Mouse (Mus musculus) stomach, postnatal 0 days (tissue): Measurements from ENCODE around the gene Cryge. TPM values are rescaled to one million over a fixed set of nuclear protein-coding genes. Genes with fewer than 3 reads are reported as not detected.

Experiments
- ATAC-seq: fragments of 200-750 bp; cut with Nextera tagmentation; 2 replicates; pipeline ENCODE4 v1.8.0; 2017; ENCODE audit not compliant: low FRiP score, low TSS enrichment
- DNase-seq: peaks from one replicate; pipeline ENCODE4 v3.0.0-alpha.2; 2016; ENCODE audit warnings: low spot score
- H3K27ac ChIP-seq: fragments of 300-500 bp; sonication (generic); replicated peaks from 2 replicates; pipeline ENCODE4 v1.5.1; 2014; ENCODE audit warnings: mild to moderate bottlenecking, control low read depth
- H3K27me3 ChIP-seq: fragments of 300-500 bp; sonication (generic); 2 replicates; pipeline ENCODE4 v1.6.1; 2014; ENCODE audit warnings: low read length; ENCODE audit not compliant: control insufficient read depth, insufficient read depth
- H3K36me3 ChIP-seq: fragments of 300-500 bp; sonication (generic); 2 replicates; pipeline ENCODE4 v1.6.1; 2014; ENCODE audit warnings: low read length, mixed read lengths; ENCODE audit not compliant: control insufficient read depth, insufficient read depth
- H3K4me1 ChIP-seq: fragments of 300-500 bp; sonication (generic); replicated peaks from 2 replicates; pipeline ENCODE4 v1.6.1; 2014; ENCODE audit warnings: antibody characterized with exemption; ENCODE audit not compliant: control insufficient read depth, insufficient read depth
- H3K4me2 ChIP-seq: fragments of 300-500 bp; sonication (generic); replicated peaks from 2 replicates; pipeline ENCODE4 v1.6.1; 2014; ENCODE audit warnings: low read depth, mild to moderate bottlenecking, control low read depth, moderate library complexity
- H3K4me3 ChIP-seq: fragments of 300-500 bp; sonication (generic); 2 replicates; pipeline ENCODE4 v1.5.1; 2014; ENCODE audit warnings: low read depth, low read length, control low read depth
- H3K9ac ChIP-seq: fragments of 300-500 bp; sonication (generic); 2 replicates; pipeline ENCODE4 v1.6.1; 2014; ENCODE audit warnings: mild to moderate bottlenecking, low read length, control low read depth, mixed read lengths
- H3K9me3 ChIP-seq: fragments of 300-500 bp; sonication (generic); 2 replicates; pipeline ENCODE4 v1.6.1; 2016; ENCODE audit warnings: low read length; ENCODE audit not compliant: control insufficient read depth
- CTCF ChIP-seq: IDR thresholded peaks from 2 replicates; pipeline ENCODE4 v1.5.1; 2016; ENCODE audit warnings: antibody characterized with exemption, low read depth, mild to moderate bottlenecking, moderate library complexity
- EP300 ChIP-seq: optimal IDR thresholded peaks from 2 replicates; pipeline ENCODE3; 2016; ENCODE audit warnings: antibody characterized with exemption
- WGBS: fragments of 180-500 bp; shearing (Covaris S2); extraction: QIAGEN DNeasy Blood & Tissue Kit; methylation state at CpG from one replicate; pipeline ENCODE4 v1.1.7; 2014; 5-methylcytosine and 5-hydroxymethylcytosine counted together
- polyA plus RNA-seq: library from polyadenylated mRNA; unstranded; fragments of >200 nt; fragmentation: Nextera tagmentation; extraction: Ambion mirVana; gene quantifications from 2 replicates; pipeline ENCODE4 v1.2.1, GENCODE M21; 2015

Gene Cryge
- polyA plus RNA-seq, 1 experiment from 2014 or later: not detected

DNA sequence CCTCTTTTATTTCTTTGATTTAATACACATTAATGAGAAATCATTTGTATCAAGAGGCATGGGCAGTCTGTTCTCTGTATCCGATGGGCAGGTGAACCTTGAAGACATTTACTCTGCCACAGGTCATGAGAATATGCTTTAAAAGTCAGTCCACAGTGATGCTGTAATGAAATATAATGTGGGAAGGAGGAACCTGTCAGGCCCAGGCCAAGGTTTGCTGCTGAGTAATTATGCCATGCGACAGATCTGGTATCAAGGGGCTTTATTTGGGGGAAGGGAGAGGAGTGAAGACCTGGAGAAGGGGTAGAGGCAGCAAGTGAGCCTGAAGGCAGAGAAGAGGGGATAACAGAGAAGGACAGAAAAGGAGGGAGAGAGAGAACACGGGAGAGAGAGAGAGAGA is 11.3 kb downstream of the Cryge start:
- Histone ChIP-seq H3K4me3 (no peak overlapping the region), H3K4me2 (no peak overlapping the region), H3K27ac (no peak overlapping the region), H3K4me1 (no peaks in the 10 kb centered on the region), H3K9me3 (no peaks in the 10 kb centered on the region), H3K36me3 (no peaks in the 10 kb centered on the region), H3K27me3 (no peaks in the 10 kb centered on the region), H3K9ac (no peak overlapping the region)
- no peak for TF ChIP-seq CTCF
- no peak for TF ChIP-seq EP300
- ATAC-seq: no peak
- DNase-seq: no peak
- WGBS: 78% methylated on average over 3 of the region's 3 CpGs

DNA sequence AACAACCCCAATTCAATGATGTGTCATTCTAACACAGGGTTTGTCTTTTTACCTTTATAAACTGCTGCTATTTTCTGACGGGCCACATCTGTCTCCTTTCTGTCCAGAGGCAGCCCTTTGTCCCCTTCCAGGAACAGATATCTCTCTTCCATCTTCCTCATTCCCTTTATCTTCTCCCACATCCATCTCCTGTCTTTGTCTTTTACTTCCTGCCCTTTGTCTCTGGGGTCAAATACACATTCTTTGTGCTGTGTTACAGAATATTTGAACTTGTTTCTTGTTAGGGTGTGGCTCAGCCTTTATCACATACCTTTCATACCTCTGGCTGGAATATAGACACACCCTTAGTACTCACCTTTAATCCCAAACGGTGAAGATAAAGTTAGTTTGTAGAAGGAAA is 13.4 kb downstream of the Cryge start:
- Histone ChIP-seq H3K4me2 (no peak overlapping the region), H3K27ac (no peak overlapping the region), H3K4me1 (no peaks in the 10 kb centered on the region), H3K4me3 (no peak overlapping the region), H3K9ac (no peak overlapping the region), H3K36me3 (no peaks in the 10 kb centered on the region), H3K9me3 (no peaks in the 10 kb centered on the region), H3K27me3 (no peaks in the 10 kb centered on the region)
- DNase-seq (no peak), ATAC-seq (no peak)
- TF ChIP-seq EP300: no peak
- no peak for TF ChIP-seq CTCF
- 39% methylated on average over 2 of the region's 2 CpGs for WGBS

GRCm38 (mm10) chr1:65035513-65035912 is 15.4 kb downstream of the Cryge start:
- Histone ChIP-seq H3K4me3 (no peak overlapping the region), H3K4me1 (no peaks in the 10 kb centered on the region), H3K27me3 (no peaks in the 10 kb centered on the region), H3K27ac (no peak overlapping the region), H3K36me3 (no peaks in the 10 kb centered on the region), H3K9me3 (no peaks in the 10 kb centered on the region), H3K9ac (no peak overlapping the region), H3K4me2 (no peak overlapping the region)
- 9% methylated on average over 3 of the region's 3 CpGs for WGBS
- TF ChIP-seq EP300 (no peak), CTCF (no peak)
- ATAC-seq (no peak), DNase-seq (no peak)

DNA sequence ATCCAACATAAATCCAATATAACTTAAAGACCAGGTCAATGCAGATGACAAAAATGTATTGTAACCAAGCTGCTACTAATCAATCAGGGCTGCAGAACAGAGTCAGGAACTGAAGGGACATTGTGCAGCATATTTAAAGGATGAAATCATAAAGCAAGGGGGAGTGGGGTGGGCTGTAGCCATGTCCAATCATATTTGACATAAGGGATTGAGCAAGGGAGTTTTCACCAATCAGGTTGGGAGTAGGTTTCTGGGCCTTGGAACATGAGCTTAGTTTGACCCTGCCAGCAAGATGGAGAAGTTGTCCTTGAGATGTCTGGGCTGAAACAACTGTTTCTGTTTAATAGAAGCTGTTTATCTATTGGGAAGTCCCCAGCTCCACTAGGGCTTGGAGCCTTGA is 18.3 kb downstream of the Cryge start, which contains the start of gene Akr1cl:
TSS of gene Akr1cl (minus strand) at position 119 of the 400 bp plus-strand sequence.
- Histone ChIP-seq H3K27ac (no peak within 1 kb of the TSS), H3K4me2 (no peak within 1 kb of the TSS), H3K27me3 (no peaks in the 10 kb centered on the region), H3K36me3 (no peaks in the 10 kb centered on the region), H3K9me3 (no peaks in the 10 kb centered on the region), H3K4me3 (no peak within 1 kb of the TSS), H3K4me1 (no peaks in the 10 kb centered on the region), H3K9ac (no peak within 1 kb of the TSS)
- ATAC-seq: no peak
- DNase-seq: no peak
- no peak for TF ChIP-seq EP300
- TF ChIP-seq CTCF: no peak

DNA sequence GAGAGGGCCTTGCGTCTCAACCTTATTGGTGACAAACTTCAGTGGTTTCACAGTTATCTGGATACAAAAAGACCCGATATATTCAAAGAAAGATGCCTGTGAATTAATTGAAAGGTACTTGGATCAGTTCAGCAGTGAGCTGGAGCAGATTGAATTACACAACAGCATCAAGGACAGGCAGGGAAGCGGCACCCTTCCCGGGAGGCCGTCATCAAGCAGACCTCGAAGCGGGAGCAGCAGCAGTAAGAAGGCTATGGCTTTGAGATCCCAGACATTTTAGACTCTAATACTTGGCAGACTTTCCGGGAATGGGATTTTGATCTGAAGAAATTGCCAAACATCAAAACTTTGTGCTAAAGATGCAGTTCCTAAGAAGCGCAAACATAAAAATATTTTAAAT is 22.7 kb downstream of the Cryge start:
- Histone ChIP-seq H3K4me1 (no peaks in the 10 kb centered on the region), H3K4me2 (no peak overlapping the region), H3K9ac (no peak overlapping the region), H3K9me3 (no peaks in the 10 kb centered on the region), H3K36me3 (no peaks in the 10 kb centered on the region), H3K4me3 (no peak overlapping the region), H3K27ac (no peak overlapping the region), H3K27me3 (no peaks in the 10 kb centered on the region)
- DNase-seq: no peak
- no peak for ATAC-seq
- WGBS: 72% methylated on average over 9 of the region's 9 CpGs
- no peak for TF ChIP-seq CTCF

GRCm38 (mm10) chr1:65012726-65013125 is 38.2 kb downstream of the Cryge start:
- no peak overlapping the region for H3K9ac ChIP-seq
- DNase-seq (no peak), ATAC-seq (no peak)
- 74% methylated on average over 4 of the region's 4 CpGs for WGBS
- H3K4me2 ChIP-seq: no peak overlapping the region
- no peak overlapping the region for H3K4me3 ChIP-seq
- H3K36me3 ChIP-seq: no peaks in the 10 kb centered on the region
- no peaks in the 10 kb centered on the region for H3K9me3 ChIP-seq
- no peak for TF ChIP-seq EP300
- no peak for TF ChIP-seq CTCF
- H3K27ac ChIP-seq: no peak overlapping the region
- H3K27me3 ChIP-seq: no peaks in the 10 kb centered on the region
- H3K4me1 ChIP-seq: no peaks in the 10 kb centered on the region
